Mouse (Mus musculus): ENCODE data around the gene Nup35.

Gene Nup35

DNA sequence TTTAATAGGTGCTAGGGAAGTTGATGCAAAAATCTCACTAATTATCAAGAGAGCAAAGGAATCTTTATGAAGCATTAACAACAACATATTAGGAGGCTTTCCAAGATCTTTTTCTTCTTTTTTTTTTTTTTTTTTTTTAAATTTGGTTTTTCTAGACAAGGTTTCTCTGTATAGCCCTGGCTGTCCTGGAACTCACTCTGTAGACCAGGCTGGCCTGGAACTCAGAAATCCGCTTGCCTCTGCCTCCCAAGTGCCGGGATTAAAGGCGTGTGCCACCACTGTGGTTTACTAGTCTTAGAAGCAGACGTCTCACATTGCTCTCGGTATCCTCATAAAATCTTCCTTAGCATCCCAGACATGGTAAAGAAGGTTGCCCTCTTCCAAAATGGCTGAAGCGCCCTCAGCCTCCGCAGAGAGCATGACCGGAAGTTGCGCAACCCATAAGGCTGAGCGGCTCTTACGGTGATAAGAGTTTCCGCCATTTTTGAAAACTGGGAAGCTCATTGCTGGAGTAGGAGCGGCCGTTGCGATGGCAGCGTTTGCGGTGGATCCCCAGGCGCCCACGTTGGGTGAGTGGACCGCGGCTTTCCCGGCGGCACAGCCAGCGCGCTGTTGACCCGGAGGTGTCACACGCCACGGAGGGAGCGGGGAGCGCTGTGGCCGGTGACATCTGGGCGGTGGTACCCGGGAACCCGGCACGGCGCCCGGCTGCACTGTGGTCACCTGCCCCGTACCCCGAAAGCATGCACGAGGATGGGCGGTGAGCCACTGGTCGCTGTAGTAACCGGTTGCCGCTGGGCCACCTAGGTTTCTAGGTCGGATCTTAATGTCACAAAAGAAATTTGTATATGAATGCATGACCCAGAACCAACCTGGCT, 21.6 kb downstream of the Nup35 start:
- DNase-seq: peak; percentile 95 to 96

DNA sequence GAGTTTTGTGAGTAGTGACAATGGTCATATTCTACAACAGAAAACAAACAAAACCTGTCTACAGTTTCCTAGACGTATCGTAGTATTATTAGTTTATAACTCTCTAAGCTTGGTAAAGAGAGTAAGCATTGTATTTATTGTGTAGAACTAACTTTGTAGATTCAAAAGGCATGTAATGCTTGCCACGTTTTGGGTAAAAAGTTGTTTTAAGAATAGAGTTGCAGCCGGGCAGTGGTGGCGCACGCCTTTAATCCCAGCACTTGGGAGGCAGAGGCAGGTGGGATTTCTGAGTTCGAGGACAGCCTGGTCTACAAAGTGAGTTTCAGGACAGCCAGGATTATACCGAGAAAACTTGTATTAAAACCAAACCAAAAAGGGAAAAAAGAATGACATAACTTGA, 22.4 kb downstream of the Nup35 start:
- DNase-seq: peak in 1 of 2 experiments; percentile 15

- peak in 1 of 2 experiments; percentile 6 for DNase-seq
Measured at GRCm38 (mm10) chr2:80639864-80640263, 22.8 kb downstream of the Nup35 start.

GRCm38 (mm10) chr2:80661414-80661813, 44.4 kb downstream of the Nup35 start:
- no peak for DNase-seq

DNA sequence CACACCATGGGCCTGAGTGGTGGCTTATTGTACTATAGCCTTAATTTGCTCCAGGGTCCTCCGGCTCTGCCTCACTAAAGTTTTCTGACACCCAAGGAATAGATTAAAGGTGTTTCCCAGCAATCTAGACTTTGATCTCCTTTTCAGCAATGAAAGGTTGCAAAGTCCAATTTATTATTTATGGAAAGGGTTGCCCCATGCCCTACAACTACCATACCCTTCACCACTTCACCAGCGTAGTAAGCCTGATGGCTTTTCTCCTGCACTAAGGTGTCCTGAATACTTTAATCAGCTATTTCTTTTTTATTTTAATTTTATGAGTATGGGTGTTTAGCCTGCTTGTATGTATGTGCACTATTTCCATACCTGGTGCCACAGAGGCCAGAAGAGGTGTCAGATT, 45.6 kb downstream of the Nup35 start:
- DNase-seq: no peak

GRCm38 (mm10) chr2:80667396-80667964, 50.4 kb downstream of the Nup35 start:
- DNase-seq: peak; percentile 74 to 76

DNA sequence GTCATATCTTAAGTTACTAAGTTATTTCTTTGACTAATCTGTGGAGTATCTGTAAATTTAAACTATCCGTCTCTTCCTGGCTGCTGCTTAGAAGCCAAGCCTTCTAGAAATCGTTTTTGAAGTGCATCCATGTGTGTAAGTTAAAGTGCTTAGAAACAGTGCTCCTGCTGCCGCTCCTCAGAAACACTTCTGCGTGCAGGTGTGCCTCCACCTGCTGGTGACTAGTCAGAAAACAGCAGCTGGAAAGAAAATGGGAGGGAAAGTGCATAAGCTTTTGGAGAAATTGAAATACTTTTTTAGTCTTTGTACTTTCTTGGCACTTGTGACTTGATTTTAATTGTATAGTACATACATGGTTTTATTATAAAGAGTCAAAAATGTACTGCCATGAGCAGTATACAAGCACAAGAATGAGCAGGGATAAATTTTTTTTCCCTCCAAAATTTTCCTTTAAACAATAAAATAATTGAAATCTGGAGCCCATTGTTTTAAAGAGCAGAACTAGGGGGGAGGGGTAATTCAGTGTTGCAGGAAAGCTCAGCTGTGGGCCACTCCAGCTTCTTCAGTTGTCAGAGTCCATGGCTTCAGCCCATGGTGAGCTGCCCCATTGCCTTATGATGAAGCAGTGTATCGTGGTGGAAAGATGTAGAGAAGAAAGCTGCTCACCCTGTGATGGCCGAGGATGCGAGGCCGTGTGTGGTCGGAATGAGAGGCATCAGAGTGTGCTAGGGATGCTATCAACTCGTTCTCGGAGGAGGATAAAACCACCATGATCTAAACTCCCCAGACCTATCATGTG, 53.0 kb downstream of the Nup35 start:
- DNase-seq: peak; percentile 12 to 14

DNA sequence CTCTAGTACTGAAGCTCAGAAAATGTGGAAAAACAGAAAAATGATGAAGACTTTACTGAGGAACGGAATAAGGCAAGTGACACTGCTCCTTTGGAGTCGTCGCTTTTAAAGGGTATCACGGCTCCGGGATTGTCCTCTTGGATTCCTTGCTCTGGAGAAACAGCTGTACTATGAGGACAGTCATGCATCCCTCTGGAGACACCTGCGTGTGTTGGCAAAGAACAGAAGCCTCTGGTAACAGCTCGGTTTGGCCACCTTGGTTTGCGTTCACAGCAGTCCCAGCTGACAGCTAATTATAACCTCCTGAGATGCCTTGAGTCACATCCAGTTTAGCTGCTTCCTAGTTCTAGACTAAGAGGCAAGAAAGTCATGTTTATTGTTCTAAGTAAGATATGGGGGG, 61.8 kb downstream of the Nup35 start:
- DNase-seq: no peak

GRCm38 (mm10) chr2:80683727-80684239, 66.7 kb downstream of the Nup35 start:
- no peak for DNase-seq

DNA sequence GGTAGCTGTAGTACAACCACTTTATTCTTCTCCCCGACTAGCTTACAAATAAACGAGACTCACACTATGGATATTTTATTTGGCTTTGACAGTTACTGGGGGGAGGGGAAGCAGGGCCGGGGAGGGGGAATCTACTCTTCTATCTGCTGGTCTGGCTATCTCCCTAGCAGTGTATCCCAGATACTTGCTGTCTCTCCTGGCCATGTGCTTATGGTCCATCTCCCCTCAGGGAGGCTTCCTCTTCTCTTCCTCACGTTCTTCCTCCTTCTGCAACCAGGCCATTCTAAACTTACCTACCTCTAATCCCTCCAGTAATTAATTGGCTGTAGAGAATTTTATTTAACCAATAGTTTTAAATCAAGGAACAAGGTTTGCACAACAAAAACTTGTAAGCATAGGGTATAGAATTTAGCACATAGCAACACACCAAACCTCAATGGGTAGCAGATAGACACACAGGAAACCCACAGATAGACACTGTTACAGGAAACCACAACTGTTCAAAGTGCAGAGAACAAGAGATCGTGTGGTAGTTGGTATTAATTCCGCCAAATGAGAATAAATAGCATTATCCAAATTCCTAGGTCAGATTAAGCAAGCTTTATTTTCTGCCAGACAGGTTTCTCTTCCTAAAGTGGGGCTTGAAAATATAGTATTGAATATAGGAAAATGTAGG, 67.5 kb downstream of the Nup35 start:
- no peak for DNase-seq

DNA sequence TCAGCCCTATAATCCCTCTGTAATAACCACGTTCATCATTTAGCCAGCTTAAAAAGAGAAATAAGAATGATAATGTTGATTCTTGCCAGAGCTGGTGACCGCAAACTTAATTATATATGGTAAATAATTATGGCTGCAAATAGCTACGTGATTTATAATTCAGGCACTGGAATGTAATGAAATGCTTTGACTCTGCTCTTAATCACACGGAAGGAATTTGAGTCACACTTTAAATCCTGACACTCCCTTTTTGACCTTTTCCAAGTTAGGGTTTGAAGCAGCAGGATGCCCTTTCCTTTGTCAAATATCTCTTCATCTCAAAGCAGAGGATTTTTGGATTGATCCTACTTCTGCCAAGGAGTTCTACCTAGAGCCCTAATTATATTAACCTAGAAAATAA, 71.2 kb downstream of the Nup35 start:
- no peak for DNase-seq

GRCm38 (mm10) chr2:80707429-80707828, 90.4 kb downstream of the Nup35 start:
- no peak for DNase-seq
